Mouse (Mus musculus) ES-E14 (cell line): ENCODE data around the gene Fblim1. TPM values are rescaled to one million over a fixed set of nuclear protein-coding genes. Genes with fewer than 3 reads are reported as not detected.
"Not testable (repeated sequence)": the region's sequence is repeated elsewhere in the genome, so short reads cannot be mapped to it uniquely, and the experiment has no call there.

ENCODE experiments used
- DNase-seq: peaks from one replicate; pipeline ENCODE4 v3.0.0-alpha.2; 2013; ENCODE audit warnings: low read depth, low spot score
- H3K27ac ChIP-seq: 2 replicates; pipeline ENCODE4 v1.5.1; 2012; ENCODE audit warnings: low read depth, mild to moderate bottlenecking, low read length, moderate library complexity, mixed read lengths; ENCODE audit not compliant: poor library complexity, insufficient read depth, severe bottlenecking
- H3K36me3 ChIP-seq: 2 replicates; pipeline ENCODE4 v1.6.1; 2012; ENCODE audit warnings: mild to moderate bottlenecking, low read length, moderate library complexity, mixed read lengths; ENCODE audit not compliant: control insufficient read depth, poor library complexity, insufficient read depth, severe bottlenecking
- H3K4me1 ChIP-seq, 2 experiments: fragments of 150-350 bp in 1 of 2; sonication (generic) in 1 of 2; 2 replicates each; pipeline ENCODE4 v1.6.1; 2012; ENCODE audit warnings: low read length in 2 of 2, mild to moderate bottlenecking in 1 of 2, mixed read lengths in 1 of 2; ENCODE audit not compliant: control insufficient read depth in 2 of 2, insufficient read depth in 2 of 2, poor library complexity in 1 of 2
- H3K4me3 ChIP-seq, 2 experiments: fragments of 150-350 bp in 1 of 2; sonication (generic) in 1 of 2; 2 replicates each; pipeline ENCODE4 v1.5.1; 2012; ENCODE audit warnings: low read length in 2 of 2, low read depth in 1 of 2, mild to moderate bottlenecking in 1 of 2, mixed read lengths in 1 of 2; ENCODE audit not compliant: insufficient read depth in 1 of 2, poor library complexity in 1 of 2, severe bottlenecking in 1 of 2
- H3K9ac ChIP-seq: 2 replicates; pipeline ENCODE4 v1.6.1; 2012; ENCODE audit warnings: low read depth, mild to moderate bottlenecking, low read length, mixed read lengths; ENCODE audit not compliant: poor library complexity, insufficient read depth, severe bottlenecking
- H3K9me3 ChIP-seq: fragments of 150-350 bp; sonication (generic); 2 replicates; pipeline ENCODE4 v1.6.1; 2012; ENCODE audit warnings: low read depth, mild to moderate bottlenecking, low read length; ENCODE audit not compliant: control insufficient read depth, insufficient read depth
- CHD2 ChIP-seq: IDR thresholded peaks from 2 replicates; pipeline ENCODE4 v1.6.1; 2014; ENCODE audit warnings: mild to moderate bottlenecking, low read depth, low read length, inconsistent platforms
- HCFC1 ChIP-seq: IDR thresholded peaks from 2 replicates; pipeline ENCODE4 v1.6.1; 2012; ENCODE audit warnings: low read length, inconsistent platforms, borderline replicate concordance; ENCODE audit not compliant: insufficient read depth
- MAFK ChIP-seq: IDR thresholded peaks from 2 replicates; pipeline ENCODE4 v1.6.1; 2014; ENCODE audit warnings: mild to moderate bottlenecking, low read depth, low read length, inconsistent platforms; ENCODE audit not compliant: insufficient read depth
- ZC3H11A ChIP-seq: IDR thresholded peaks from 2 replicates; pipeline ENCODE4 v1.6.1; 2012; ENCODE audit warnings: low read depth, mild to moderate bottlenecking, inconsistent platforms, low read length, borderline replicate concordance
- ZNF384 ChIP-seq: IDR thresholded peaks from 2 replicates; pipeline ENCODE4 v1.6.1; 2012; ENCODE audit warnings: low read depth, low read length, inconsistent platforms
- in situ Hi-C, 2 experiments: fragments of 600-800 bp; cut with MboI; formaldehyde crosslinking; loops; one replicate each; pipeline ENCODE4 v1.15.1; 2025; ENCODE audit warnings: low sequenced_read_pairs in 2 of 2, inconsistent platforms in 1 of 2; ENCODE audit not compliant: unreplicated experiment in 2 of 2
- total RNA-seq: library from RNA; depleted of rRNA; stranded (reverse); fragments of 300-350 nt; gene quantifications from 2 replicates; pipeline ENCODE4 v1.2.3, GENCODE M21; 2012

Gene Fblim1
- total RNA-seq, 1 experiment = 71.3 TPM

DNA sequence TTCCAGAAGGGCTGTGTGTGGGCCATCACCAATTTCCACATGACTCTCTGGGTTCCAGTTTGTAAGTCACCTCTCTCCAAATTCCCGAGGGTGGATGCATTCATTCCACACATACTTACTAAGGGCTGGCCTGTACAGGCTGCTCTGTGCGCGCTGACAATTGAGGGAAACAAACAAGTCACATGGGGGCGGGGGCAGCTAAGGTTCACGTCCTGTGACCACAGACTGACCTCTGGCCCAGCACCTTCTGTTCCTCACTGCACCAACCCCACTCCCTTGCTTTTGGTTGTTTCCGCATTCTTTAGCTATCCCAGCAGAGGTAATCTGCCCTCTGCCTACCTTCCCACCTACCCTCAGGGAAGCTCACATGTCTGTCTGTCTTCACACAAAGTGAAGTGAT lies 35.9 kb downstream of the Fblim1 start:
- peak overlapping the region; percentile 97 for H3K27ac ChIP-seq
- DNase-seq = peak; percentile 97
- peak overlapping the region; percentile 49 for H3K9ac ChIP-seq
- no peaks in the 10 kb centered on the region for H3K9me3 ChIP-seq
- TF ChIP-seq CHD2 (peak; percentile 33; the same call in 1 of the 2 replicates), HCFC1 (no peak)
- no peaks in the 10 kb centered on the region; the same call in 1 of the 2 replicates for H3K36me3 ChIP-seq
- H3K4me1 ChIP-seq = peaks cover 16 to 46% of the 10 kb centered on the region in 2 experiments
- 0 out of 4 replicates have a peak overlapping the region, but pooled peaks of 1 of the 2 experiments have one; percentile 3 for H3K4me3 ChIP-seq
- in situ Hi-C loops = no loop called here

DNA sequence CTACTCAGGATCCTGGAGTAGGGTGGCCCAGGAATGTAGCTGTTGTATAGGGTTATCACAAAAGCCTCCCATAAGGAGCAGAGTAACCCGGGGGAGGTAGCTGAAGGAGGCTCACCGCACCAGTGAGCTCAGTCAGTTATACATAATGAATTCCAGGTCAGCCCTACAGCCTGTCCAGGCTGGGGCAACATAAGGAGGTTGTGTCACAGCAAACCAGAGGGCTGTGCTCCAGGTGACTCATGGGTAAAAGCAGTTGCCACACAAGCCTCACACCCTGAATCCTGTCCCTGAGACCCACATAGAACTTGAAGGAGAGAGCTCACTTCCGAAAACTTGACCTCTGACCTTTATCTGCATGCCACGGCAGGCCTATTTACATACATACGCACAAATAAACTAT lies 36.9 kb downstream of the Fblim1 start:
- DNase-seq = no peak
- in situ Hi-C loops = loop anchor here in 1 of 2 experiments (10.0 kb wide), 1 partner anchor 284 kb away; no protein-coding TSS in a partner anchor
- Histone ChIP-seq H3K27ac (peak overlapping the region; percentile 97), H3K36me3 (no peaks in the 10 kb centered on the region; the same call in 1 of the 2 replicates), H3K9ac (peak overlapping the region; percentile 27; the same call in 1 of the 2 replicates), H3K9me3 (no peaks in the 10 kb centered on the region), H3K4me1 (peaks cover 19 to 45% of the 10 kb centered on the region in 2 experiments), H3K4me3 (no peak overlapping the region)
- no peak for TF ChIP-seq HCFC1

DNA sequence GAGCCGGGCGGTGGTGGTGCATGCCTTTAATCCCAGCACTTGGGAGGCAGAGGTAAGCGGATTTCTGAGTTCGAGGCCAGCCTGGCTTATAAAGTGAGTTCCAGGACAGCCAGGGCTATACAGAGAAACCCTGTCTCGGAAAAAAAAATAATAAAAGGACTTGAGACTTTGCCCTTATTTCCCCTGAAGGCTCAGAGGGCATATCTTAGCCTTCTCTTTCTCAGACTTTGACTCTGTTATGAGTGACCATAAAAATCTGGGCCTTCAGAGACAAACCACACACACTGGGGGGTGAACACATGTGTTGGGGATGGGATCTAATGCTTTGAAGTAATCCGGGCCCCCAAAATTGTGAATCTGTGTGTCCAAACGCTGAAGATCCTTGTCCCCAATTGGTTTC lies 38.7 kb downstream of the Fblim1 start:
- in situ Hi-C loops = loop anchor here in 1 of 2 experiments (10.0 kb wide), 1 partner anchor 282 kb away; no protein-coding TSS in a partner anchor
- H3K9ac ChIP-seq = peak overlapping the region; percentile 18; the same call in 1 of the 2 replicates

DNA sequence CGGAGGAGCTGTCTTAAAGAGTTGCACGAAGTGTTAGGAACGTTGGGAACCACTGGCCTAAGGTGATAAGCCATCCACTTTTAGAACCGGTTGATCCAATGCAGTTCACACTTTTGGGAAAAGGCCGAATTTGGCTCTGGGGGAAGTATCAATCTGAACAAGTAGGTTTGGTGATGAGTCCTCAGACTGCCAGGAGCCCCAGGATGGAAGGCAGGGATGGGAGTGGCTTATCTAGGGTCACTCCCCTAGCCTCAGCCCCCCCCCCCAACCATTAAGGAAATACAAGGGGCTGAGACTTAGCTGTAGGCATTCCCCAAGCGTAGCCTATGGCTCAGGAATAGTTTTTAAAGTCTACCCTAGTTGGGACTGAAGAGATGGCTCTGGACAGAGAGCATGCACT lies 39.7 kb downstream of the Fblim1 start:
- Histone ChIP-seq H3K36me3 (peaks cover 3% of the 10 kb centered on the region; the same call in 1 of the 2 replicates), H3K4me1 (peaks cover 11 to 40% of the 10 kb centered on the region in 2 experiments), H3K9ac (peak overlapping the region; percentile 74), H3K4me3 (peak overlapping the region; percentile 20 to 32), H3K9me3 (no peaks in the 10 kb centered on the region), H3K27ac (peak overlapping the region; percentile 98)
- TF ChIP-seq ZC3H11A (no peak), HCFC1 (0 out of 2 replicates have a peak, but pooled peaks have one; percentile 36), CHD2 (no peak), MAFK (no peak)
- in situ Hi-C loops = loop anchor here in 1 of 2 experiments (10.0 kb wide), 1 partner anchor 281 kb away; no protein-coding TSS in a partner anchor
- no peak for DNase-seq

More for the DNA sequence above, 38.7 kb downstream of the Fblim1 start:
- DNase-seq, H3K4me3 ChIP-seq, H3K36me3 ChIP-seq, H3K9me3 ChIP-seq: not testable (repeated sequence)
- Histone ChIP-seq H3K4me1 (peaks cover 15 to 41% of the 10 kb centered on the region in 2 experiments), H3K27ac (peak overlapping the region; percentile 98; the same call in 1 of the 2 replicates)

DNA sequence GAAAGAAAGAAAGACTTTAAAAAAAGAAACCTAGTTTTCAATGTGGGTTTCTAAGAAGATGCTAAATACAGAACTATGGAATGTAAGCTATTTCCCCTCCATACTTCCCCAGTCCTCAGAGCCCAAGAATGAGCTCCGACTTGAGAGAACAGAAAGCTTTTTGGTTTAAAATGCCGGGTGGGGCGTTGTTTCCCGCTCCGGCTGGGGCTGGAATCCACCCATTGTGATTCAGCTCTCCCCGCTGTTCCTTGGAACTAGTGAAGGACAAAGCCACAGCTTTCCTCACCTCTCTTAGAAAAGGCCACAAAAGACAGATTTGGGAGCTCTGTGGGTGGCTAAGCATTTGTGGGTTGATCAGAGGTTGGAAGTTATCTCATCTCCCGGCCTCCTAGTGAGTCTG lies 40.6 kb downstream of the Fblim1 start:
- peaks cover 12 to 38% of the 10 kb centered on the region in 2 experiments for H3K4me1 ChIP-seq
- DNase-seq = peak; percentile 96
- in situ Hi-C loops = loop anchor here in 1 of 2 experiments (10.0 kb wide), 1 partner anchor 281 kb away; no protein-coding TSS in a partner anchor
- H3K9ac ChIP-seq = no peak overlapping the region
- no peak overlapping the region for H3K4me3 ChIP-seq
- H3K36me3 ChIP-seq = peaks cover 3% of the 10 kb centered on the region; the same call in 1 of the 2 replicates
- peak overlapping the region; percentile 98 for H3K27ac ChIP-seq
- TF ChIP-seq HCFC1 (0 out of 2 replicates have a peak, but pooled peaks have one; percentile 39), CHD2 (peak; percentile 71), ZNF384 (no peak)
- no peaks in the 10 kb centered on the region for H3K9me3 ChIP-seq
